Mouse (Mus musculus) c-Kit-positive CD71-negative TER-119-negative erythroid progenitor cells, embryonic 14.5 days (primary cell): ENCODE data around the gene Tmem135.

ENCODE experiments used
- DNase-seq: peaks from one replicate; pipeline ENCODE4 v3.0.0-alpha.2; 2013; ENCODE audit warnings: low read depth

Gene Tmem135

DNA sequence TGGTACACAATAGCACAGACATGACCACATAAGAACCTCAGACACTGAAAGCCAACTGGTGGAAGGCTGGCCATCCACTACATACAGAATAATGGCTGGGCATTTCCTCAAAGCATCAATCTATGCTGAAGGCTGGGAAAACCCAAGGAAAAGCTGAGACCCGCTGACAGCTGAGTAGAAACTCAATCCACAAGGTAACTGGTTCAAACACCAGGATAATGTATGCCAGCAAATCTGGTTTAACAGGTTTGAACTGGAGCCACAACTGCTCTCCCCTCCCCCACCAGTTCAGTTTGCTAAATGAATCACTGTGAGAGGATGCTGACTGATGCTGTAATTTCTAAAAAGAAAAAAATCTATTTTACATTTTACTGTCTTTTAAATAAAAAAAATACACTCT lies 222.7 kb downstream of the Tmem135 start:
- DNase-seq = no peak

DNA sequence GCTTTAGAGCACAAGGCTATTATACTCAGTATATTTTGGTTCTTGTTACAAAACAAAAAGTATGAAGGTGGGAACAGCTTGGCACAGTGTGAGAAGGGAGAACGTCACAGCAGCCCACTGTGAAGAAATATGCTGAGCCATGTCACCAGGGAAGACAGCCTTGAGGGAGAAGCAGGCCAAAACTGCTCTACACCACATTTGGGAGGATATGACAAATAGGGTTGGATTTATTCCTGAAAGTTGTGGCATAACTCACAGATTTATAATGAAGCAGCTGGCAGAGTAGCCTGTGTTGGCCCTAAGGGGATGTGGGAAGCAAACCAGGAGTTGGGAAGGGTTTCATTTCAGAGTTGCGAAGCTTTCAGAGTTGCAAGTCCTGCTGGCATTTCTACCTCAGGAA lies 225.4 kb downstream of the Tmem135 start:
- no peak for DNase-seq

DNA sequence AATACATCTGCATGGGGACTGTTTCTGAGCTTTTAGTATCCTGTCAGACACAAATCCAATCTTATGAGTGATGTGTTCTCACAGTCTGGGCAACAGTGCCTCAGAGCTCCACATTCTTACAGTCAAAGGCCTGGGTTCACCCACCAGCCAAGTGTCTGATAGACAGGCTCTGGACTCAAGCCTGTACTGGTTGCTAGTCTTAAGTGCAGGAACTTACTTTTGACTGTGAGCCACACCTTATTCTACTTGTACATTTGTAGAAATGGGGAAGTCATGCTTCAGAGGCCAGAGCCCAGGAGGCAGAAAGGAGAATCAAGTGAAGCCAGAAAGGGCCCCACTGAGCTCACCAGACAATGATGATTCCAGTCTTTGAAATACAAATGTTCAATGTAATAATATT lies 226.1 kb downstream of the Tmem135 start:
- DNase-seq = peak; percentile 13

DNA sequence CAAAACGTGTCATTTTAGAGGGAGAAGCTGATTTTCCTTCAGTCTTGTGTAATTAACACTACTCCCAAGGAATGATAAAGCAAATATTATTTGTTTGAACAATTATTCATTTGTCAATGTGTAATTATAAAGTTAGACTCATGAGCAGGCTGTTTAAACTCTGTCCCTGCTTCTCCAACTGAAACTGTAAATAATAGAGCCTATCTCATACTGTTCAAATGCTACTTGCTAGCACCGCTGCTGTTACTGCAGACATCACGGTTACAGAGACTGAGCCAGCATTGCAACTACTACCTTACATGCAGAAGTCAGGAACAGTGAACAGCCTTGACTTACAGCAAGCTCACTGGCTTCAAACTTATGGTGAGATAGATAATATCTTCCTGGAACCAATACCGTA lies 229.6 kb downstream of the Tmem135 start:
- no peak for DNase-seq

DNA sequence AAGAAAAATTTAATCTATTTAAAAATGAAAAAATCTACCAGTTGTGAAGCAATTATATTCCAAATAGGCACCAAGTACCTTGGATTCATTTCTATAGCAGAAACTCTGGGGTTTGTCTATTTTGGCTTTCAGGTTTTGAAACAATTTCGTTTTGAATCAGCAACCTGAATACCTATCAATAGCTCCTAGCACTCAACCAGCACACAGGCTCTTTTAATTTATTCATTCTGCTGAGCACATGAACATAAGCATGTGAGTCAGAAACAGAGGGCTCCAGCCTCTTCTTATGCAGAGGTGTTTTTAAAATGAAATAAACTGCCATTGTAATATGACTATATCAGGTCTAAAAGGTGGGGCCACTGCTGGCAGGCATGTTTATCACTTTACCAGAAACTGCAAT lies 231.0 kb downstream of the Tmem135 start:
- no peak for DNase-seq

DNA sequence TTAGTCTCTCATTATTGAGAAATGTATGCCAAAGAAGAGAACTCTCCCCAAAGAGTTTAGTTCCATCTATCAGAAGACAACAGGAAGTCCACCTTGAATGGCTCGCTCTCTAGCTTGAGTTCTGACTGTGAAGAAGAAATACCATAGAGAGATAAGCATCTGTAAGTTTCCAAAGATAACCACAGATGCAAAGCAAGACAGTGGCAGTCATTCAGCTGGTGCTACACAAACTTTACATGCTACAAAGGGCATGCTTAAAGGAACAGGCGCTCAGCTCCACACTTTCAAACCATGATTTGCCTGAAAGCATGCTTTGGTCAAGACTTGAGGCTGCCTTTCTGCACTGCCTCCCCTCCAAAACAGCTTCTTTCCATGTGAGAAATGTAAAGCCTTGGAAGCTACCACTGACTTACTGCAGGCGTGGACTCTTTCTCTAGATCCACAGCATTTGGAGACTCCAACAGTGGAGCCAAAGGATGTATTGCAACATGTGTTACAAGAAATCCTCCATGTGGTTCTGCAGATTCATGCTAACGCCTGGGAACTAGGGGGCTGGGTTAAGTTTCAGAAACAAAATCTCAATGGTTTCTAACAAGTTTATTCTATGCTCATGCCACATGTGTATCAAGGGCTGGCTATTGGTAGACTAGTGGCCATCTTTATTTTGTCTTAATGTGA lies 232.1 kb downstream of the Tmem135 start:
- no peak for DNase-seq

DNA sequence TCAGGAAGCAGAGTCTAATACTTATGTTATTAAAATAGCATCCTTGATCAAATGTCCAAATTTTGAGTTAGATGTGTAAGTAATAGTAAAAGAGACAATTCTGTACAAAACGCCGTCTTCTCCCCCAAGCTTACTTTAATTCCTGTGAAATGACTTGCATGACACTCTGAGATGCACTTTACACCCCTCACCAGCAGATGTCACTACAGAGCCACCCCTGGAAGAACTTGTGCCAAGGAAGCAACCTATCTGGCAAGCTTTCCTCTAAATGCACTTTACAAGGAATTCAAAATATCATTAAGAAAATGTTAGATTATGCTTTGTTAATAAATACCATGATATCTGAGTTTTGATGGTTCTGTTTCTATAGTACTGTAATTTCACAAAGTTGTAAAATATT lies 235.4 kb downstream of the Tmem135 start:
- DNase-seq = peak; percentile 76

DNA sequence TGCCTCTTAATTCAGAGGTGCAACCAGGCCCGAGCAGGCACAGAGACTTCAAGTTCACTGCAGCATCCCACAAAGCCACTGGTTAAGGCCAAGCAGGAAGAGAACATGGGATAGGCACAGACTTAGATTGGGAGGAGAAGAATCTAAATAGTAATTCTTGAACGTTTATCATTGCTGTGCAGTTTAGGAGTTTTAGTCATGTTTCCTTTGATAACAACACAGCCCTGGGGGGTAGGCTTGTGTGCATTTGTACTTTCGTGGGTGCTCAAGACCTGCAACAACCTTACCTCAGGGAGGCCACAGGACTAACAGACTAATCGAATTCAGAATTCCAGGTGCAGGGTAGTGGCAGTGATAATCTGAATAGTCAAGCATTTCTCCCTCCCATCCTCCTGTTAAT lies 238.5 kb downstream of the Tmem135 start:
- DNase-seq = no peak

DNA sequence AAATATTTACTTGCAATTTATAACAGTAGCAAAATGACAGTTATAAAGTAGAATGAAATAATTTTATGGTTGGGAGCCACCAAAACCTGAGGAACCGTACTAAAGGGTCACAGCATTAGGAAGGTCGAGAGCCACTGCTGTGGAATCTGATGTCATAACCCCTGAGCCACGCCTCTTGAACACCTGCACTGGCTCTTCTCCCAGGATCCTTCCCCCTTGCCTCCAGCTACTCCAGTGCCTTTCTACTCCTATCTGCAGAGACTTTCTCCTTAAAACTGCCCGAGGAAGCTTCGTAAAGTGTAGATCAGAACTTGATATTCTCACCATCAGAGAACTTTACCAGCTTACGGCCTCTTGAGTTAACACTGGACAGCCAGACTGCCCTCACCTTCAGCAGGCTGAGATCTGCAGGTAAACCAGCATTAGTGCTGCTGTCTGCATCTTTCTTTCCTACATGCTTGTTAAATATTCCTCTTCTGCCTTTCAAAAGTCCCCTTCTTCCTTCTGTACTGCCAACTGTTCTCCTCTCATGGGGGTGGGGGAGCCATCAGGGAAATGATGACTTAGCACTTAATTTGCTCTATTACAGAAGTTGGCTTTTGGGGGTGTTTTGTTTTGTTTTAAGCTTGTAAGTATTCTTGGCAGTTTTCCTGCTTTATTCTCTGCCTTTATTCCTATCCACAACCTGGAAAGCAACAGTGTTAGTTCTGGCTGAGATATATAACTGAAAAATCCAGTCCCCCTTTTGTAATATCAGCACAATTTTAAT lies 242.2 kb downstream of the Tmem135 start:
- no peak for DNase-seq

DNA sequence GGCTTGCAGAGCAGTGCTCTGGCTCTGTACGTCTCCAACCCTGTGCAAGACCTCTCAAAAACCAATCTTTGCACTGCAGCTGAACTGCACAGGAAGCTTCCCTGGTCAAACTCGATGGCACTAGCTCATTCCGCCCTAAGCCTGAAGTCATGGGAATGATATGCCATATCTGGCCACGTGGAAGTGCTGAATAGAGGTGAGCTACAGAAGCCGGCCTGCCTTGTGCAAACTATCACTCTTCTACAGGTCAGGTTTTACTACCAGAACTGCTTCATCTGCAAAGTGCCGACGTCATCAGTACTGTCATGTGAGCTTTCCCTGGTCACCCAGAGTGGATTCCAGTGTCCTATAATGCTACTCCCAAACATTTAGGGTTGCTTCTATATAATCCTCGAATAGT lies 246.7 kb downstream of the Tmem135 start:
- DNase-seq = no peak

DNA sequence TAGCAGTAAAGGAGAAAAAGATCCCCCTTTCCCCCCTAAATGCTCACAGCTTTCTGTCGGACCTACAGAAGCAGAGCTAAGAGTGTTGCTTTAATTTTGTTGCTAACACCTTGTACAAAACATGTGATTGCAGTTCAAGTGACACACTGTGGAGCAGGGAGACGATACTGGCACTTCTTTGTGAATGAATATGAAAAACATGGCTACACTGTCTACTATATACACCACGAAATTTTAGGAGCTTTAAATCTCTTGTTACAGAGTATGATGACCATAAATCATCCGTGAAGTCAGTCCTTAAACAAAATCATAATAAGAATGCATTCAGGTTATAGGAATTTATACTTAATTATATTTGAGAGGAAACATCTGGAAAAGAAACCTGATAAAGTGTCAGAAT lies 247.4 kb downstream of the Tmem135 start:
- no peak for DNase-seq

DNA sequence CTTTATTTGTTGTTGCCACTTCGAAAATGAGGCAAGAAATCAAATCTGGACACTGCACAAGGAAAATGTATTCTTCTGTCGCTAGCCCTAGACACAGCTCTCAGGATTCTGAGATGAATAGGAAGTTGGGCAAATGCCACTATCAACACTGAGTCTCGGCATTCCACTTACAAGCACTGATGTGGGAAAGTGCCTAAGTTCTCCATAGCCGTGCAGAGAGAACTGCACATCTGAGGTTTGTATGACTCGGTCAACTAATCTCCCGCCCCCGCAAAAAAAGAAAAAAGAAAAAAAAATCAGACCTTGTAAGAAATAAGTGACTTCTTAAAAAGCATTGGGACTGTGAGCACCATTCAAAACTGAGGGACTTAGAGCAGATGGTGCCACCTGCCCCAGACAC lies 248.3 kb downstream of the Tmem135 start:
- no peak for DNase-seq

DNA sequence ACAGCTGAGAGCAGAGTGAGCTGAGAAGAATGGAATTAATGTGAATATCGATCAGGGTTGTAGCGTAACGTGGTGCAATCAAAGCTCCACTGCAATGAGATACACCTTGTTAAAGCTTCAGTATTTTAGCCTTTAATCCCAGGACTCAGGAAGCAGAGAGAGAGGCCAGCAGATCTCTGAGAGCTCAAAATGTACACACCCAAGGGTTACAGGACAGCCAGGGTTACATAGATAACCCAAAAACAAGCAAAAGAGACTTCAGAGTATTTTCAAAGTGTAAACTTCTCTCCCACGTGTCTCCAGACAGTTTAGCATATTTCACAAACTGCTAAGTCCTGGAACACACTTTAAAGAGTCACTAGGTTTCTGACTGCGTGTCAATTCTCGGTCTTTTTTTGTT lies 248.8 kb downstream of the Tmem135 start:
- no peak for DNase-seq

DNA sequence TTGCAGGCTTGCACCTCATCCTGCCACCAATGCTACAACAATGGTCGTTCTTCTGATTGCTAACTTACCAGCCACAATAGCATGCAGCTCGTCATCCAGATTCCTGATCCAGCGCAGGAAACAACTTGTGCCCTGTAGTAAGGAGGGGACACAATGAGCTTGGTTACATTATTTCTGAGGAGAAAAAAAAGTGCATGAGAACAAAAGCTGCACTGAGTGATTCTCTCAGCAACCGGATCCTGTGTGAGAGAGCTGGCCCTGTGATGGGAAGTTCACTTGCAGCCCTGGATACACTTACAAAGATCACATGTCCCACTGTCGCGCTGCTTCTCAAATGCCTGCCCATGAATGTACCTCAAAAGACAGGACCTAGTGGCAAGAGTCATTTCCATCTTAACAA lies 252.7 kb downstream of the Tmem135 start:
- no peak for DNase-seq

DNA sequence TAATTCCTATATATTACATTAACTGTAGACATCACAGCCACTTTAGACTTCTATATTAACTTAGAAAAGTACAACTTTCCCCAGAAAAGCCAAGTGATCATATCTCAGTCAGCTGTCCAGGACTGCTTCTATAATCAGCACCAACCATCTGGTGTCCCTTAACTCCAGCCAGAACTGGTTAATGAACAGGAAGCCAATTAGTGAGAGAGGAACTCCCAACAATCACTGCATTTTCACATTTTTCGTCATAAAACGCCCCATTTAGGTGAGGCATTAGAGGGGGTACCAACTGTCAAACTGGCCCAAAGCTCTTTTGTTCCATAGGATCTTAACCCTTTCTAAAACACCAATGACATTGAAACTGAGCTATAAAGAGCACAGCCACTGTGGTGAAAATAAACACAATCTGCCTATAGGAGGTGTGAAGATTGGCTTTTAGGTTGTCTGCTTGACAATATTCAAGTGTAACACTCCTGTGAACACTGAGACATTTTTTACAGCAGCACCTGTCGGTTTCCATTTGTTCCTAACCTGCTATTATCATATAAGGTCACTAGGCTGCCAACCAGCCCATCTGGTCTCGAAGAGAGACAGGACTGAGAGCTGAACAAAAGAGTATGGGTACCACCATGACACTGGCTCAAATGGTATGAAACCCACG lies 263.3 kb downstream of the Tmem135 start:
- no peak for DNase-seq

DNA sequence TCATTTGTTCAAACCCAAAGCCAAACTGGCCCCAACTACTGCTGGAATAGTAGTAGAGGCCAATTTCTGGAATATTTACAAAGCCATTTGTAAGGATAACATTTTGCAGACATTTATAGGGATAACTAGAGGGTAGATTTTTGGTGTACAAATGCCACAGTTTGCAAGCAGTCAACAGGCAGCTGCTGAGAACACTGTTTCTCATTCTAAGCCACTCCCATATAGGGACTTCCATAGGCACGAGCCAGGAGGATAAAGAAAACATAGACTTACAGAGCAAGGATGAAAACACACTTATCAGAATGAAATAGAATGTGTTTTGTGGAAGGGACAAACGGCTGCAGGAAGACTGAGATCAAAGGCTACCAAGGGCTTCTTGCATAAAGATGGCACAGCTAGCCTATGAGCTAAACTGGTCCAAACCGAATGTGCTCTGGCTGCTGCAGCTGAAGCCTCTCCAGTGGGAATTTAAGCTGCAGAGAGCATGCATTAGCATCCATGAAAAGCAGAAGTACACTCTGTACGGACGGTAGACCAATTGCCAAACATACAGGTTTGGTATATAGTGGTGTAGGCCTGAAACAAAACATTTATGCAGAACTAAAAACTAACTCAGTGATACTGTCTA lies 269.0 kb downstream of the Tmem135 start:
- no peak for DNase-seq

DNA sequence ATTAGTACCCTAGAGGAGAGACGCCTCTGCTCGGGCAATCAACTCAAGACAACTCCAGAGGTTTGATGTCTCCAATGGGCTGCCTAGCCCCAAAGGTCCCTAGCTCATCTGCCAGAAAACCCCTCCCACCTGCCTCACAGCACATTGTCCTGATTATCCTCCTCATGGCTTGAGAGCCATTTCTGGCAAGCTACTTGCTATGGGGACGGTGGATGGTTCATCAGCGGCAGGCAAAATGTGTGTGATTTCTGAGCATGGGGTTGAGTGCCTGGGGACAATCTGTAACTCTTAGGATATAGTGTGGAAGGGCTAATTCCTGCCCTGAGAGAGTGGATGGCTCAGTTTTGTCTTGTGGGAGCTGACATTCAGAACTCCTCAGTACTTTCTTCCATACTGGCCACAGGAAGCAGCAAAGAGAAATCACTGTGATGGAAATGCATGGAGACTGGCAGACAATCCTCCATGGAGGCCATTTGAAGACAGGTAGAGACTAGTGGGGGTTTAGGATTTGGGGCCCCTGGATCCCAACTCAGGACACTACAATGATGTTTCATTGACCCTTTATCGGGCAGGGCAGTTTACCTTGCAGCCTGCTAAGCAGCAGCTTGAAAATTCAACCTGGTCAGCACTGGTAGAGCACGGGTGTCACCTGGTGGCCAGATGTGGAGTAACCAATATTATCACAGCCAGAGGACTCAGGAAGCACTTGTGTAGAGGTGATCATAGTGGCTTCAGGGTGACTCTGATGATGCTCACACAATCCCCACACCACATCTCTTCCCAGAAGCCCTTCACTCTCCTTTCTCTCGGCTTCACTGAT lies 277.7 kb downstream of the Tmem135 start:
- peak; percentile 18 for DNase-seq

DNA sequence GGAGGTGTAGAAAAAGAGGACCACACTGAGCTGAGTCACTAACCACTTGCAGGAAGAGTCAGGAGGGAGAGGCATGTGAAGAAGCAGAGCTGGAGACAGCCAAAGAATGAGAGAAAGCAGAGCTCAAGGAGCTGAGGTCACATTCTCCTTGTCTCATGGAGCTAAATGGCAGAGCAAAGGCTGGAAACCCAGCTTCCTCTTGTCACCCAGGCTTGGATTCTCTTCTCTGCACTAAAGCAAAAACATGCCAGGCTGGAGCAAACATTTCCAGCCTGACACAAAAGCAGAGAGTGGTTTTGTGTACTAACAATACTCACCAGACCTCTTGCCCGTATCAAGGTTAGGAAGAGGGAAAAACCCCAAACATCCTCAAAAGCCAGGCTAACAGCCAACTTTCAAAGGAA lies 287.8 kb downstream of the Tmem135 start:
- DNase-seq = no peak

DNA sequence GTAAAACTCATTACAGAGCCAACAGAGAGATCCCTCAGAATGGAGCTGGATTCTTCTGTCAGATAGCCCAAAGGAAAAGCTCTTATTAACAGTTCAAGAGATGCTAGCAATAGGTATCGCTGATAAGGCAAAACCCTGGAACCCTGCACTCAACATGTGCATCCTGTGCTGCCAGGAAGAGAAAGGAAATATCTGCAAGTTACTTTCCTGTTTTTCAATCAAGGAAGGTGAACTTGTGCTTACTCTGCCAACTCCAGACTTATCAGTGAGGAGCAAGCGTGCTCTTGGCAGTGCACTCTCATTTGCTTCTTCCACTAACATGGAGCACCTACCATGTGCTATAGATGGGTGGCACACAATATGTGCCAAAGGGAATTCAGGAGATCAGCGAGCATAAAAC lies 288.4 kb downstream of the Tmem135 start:
- no peak for DNase-seq

DNA sequence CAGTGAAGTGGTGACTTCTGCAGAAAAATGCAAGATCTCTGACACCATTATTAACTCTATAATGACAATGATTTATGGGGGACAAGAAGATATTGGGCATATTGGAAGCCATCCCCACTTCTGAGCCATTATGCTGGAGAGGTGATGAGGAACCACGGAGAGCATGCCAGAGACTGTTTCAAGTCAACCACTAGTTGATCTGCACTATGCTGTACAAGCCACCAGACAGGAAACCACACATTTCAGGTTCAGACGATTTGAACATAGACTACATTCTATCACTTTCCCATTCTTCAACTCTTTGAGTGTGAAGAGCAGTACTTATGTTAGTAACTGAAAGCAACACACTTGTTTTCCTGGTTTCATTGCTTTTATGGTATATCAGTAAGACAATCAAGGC lies 297.6 kb downstream of the Tmem135 start:
- no peak for DNase-seq

DNA sequence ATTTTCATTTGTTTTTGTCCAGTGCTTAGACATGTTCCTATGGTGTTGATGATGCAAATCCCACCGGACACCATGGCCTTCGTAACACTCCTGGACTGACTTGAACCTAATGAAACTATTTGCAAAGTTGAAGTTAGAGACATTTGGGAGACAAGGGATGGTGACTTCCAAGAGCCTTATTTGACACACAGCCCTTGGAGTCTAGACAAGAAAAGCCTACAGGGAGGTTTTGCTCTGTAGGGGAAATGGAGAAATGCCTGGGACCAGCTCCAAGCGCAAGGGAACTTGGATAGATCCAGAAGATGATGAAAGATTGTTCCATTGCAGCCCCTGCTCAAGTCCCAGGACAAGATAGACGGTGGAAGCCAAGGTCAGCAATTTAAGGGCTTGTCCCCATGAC lies 304.3 kb downstream of the Tmem135 start:
- DNase-seq = no peak
